Comparison of ENCODE assay signal across 10 mouse cellular contexts in the genomic region with DNA sequence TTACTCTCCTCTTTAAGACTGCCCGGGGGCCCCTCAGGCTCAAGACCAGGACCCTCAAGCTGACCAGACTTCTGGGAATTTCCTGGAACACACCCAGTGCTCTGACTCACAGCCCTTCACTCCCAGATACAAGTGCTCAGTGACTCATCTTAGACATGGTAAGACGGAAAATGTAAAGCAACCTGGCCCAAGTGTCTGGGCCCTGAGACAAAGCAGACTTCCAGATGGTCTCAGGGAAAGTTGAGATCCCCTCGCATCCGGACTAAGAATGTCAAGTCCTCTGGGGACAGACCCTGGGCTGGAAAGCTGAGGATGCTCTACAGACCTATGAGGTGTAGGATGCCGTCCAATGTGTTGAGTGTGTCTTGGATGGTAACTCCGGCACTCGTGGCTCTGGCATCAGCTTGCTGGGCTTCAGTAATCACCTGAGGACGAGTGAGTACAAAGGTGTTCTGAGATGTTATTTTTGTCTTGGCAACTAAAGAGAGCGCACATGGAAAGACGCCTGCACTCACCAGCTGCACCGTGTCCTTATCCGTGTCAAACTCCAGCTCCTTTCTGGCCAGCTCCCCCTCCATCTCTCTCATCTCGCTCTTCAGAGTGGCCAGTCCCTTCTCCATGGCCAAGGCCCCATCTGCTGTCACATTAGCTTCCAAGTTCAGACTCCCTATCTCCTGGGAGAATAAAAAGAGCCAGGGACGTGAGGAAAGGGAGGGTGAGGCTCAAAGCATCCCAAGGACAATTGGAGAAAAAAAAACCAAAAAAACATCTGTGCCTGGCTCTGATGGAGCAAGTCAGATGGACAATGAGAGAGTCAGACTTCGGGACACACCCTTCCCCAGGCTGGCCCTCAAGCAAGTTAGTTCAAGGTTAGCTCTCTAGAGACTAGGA. TPM values are rescaled to one million over a fixed set of nuclear protein-coding genes. Genes with fewer than 3 reads are reported as not detected.
DNase-seq lines count a peak whose midpoint lies in the region; ATAC-seq lines count a peak whose summit lies in the region.
"Had no signal": no experiment of that assay in that cellular context is flagged by ENCODE, and none has a peak within 500 bp of the region (broad histone marks: within the 10 kb centered on the region; RNA-seq: fewer than 3 reads in every experiment).

No protein-coding gene starts in this region.

- no peak overlapping the region for H3K4me2 ChIP-seq in kidney, embryonic 14.5 days (replicated peaks; ENCODE audit: low read depth, low read length)
- no peak overlapping the region for H3K4me2 ChIP-seq in forebrain, embryonic 15.5 days (replicated peaks)

- no peak for DNase-seq in kidney, adult 18-20 months
- DNase-seq in cerebellum, adult 8-10 months, result peak; percentile 44
- peak; percentile 90 to 93 for DNase-seq in heart, adult 9 months (ENCODE audit: low spot score in 2 of 2)
- DNase-seq in lung, postnatal 14 days, result peak; percentile 28
- no peak for DNase-seq in thymus, postnatal 4 days

- H3K9me3 ChIP-seq in kidney, embryonic 14.5 days (ENCODE audit: control insufficient read depth, low read length), result no peaks in the 10 kb centered on the region
- H3K9me3 ChIP-seq in forebrain, embryonic 15.5 days, result no peaks in the 10 kb centered on the region

- peak overlapping the region; percentile 84 for H3K27ac ChIP-seq in kidney, embryonic 14.5 days (ENCODE audit: low read depth, low read length)
- no peak overlapping the region for H3K27ac ChIP-seq in forebrain, embryonic 15.5 days (replicated peaks)
- H3K27ac ChIP-seq: hindbrain, postnatal 0 days had no signal

- WGBS in kidney, embryonic 14.5 days, result 66% methylated on average over 15 of the region's 15 CpGs
- WGBS in forebrain, embryonic 15.5 days, result 90% methylated on average over 15 of the region's 15 CpGs

- H3K4me1 ChIP-seq in kidney, embryonic 14.5 days (ENCODE audit: control insufficient read depth, insufficient read depth, low read length), result peaks cover 20% of the 10 kb centered on the region
- H3K4me1 ChIP-seq in forebrain, embryonic 15.5 days, result no peaks in the 10 kb centered on the region

- no peak overlapping the region for H3K4me3 ChIP-seq in kidney, embryonic 14.5 days (ENCODE audit: low read length)
- no peak overlapping the region for H3K4me3 ChIP-seq in forebrain, embryonic 15.5 days

- no peaks in the 10 kb centered on the region; the same call in 1 of the 2 replicates for H3K36me3 ChIP-seq in kidney, embryonic 14.5 days (ENCODE audit: control insufficient read depth, insufficient read depth, low read length)
- H3K36me3 ChIP-seq in forebrain, embryonic 15.5 days, result no peaks in the 10 kb centered on the region

- ATAC-seq in kidney, embryonic 14.5 days (ENCODE audit: low FRiP score, low TSS enrichment), result no peak
- ATAC-seq in forebrain, embryonic 15.5 days (replicated peaks), result no peak
- ATAC-seq in erythroid progenitor cell, adult 5-6 weeks (replicated peaks; ENCODE audit: low FRiP score, poor library complexity, severe bottlenecking), result no peak
- ATAC-seq: hindbrain, postnatal 0 days had no signal

- H3K27me3 ChIP-seq in kidney, embryonic 14.5 days (ENCODE audit: control insufficient read depth, insufficient read depth, low read length), result no peaks in the 10 kb centered on the region
- no peaks in the 10 kb centered on the region for H3K27me3 ChIP-seq in forebrain, embryonic 15.5 days

- no peak overlapping the region for H3K9ac ChIP-seq in kidney, embryonic 14.5 days (ENCODE audit: low read depth, low read length)
- H3K9ac ChIP-seq in forebrain, embryonic 15.5 days (replicated peaks), result no peak overlapping the region

RNA-seq across cellular contexts. Expression of a gene that starts 59.5 kb away (rescaled TPM):
- 24.5 and 44.2 TPM in 2 replicates for polyA plus RNA-seq in kidney, embryonic 14.5 days (2014; fragmentation: Nextera tagmentation; extraction: Ambion mirVana)
- 1.2 and 1.3 TPM in 2 replicates for polyA plus RNA-seq in forebrain, embryonic 15.5 days (2015; fragmentation: Nextera tagmentation; extraction: Ambion mirVana)
- not detected in 2 replicates for total RNA-seq in erythroid progenitor cell, adult 5-6 weeks (2015; ENCODE audit: low replicate concordance)
- not detected in 2 replicates for total RNA-seq in erythroid progenitor cell, adult 5-6 weeks (2017; ENCODE audit: low replicate concordance)
- total RNA-seq: common myeloid progenitor, adult 5-6 weeks had no signal

Comparison
In these comparisons a context has a peak if more than half of its experiments do, and no peak if none do; other contexts are left out.
1. DNase-seq: peak in cerebellum, adult 8-10 months (single experiment), heart, adult 9 months (2 of 2) and lung, postnatal 14 days (single experiment); none in kidney, adult 18-20 months (single experiment) and thymus, postnatal 4 days (single experiment).
2. RNA of a gene that starts 59.5 kb away (polyA plus RNA-seq): 24.5 to 44.2 TPM in kidney, embryonic 14.5 days; 1.2 to 1.3 TPM in forebrain, embryonic 15.5 days; every median in the first group is over 10 times any median in the second.